16 mouse cellular contexts compared by ENCODE assay signal in genomic region chr11:5158056-5158455, GRCm38 (mm10).
"Had no signal": no experiment of that assay in that cellular context is flagged by ENCODE, and none has a peak within 500 bp of the region (broad histone marks: within the 10 kb centered on the region; RNA-seq: fewer than 3 reads in every experiment).

No protein-coding gene starts in this region.

- H3K4me1 ChIP-seq: midbrain, embryonic 13.5 days had no signal

- H3K27ac ChIP-seq: lung, embryonic 15.5 days; macrophage; midbrain, embryonic 13.5 days; midbrain, embryonic 15.5 days; neural tube, embryonic 12.5 days had no signal

- ATAC-seq: liver, postnatal 0 days; lung, postnatal 0 days; midbrain, embryonic 13.5 days; midbrain, embryonic 15.5 days had no signal

- H3K36me3 ChIP-seq: lung, embryonic 15.5 days; midbrain, embryonic 13.5 days; midbrain, embryonic 15.5 days; neural tube, embryonic 12.5 days had no signal

- H3K9ac ChIP-seq: liver, postnatal 0 days; lung, embryonic 15.5 days; midbrain, embryonic 13.5 days; midbrain, embryonic 15.5 days; neural tube, embryonic 12.5 days had no signal

- H3K4me3 ChIP-seq: lung, embryonic 15.5 days; megakaryocyte, embryonic 14.5 days; midbrain, embryonic 13.5 days; midbrain, embryonic 15.5 days; neural tube, embryonic 12.5 days had no signal

- H3K27me3 ChIP-seq: lung, embryonic 15.5 days; midbrain, embryonic 15.5 days; neural tube, embryonic 12.5 days had no signal

- DNase-seq: liver, postnatal 0 days; lung, adult 2 months; lung, postnatal 14 days; lung, postnatal 36 days; right cerebral cortex, postnatal 14 days; thymus, adult 18-20 months; thymus, postnatal 14 days; thymus, postnatal 36 days had no signal

- H3K4me2 ChIP-seq: lung, embryonic 15.5 days; midbrain, embryonic 11.5 days; midbrain, embryonic 13.5 days; midbrain, embryonic 15.5 days; neural tube, embryonic 12.5 days had no signal

- H3K9me3 ChIP-seq: midbrain, embryonic 13.5 days; midbrain, embryonic 15.5 days had no signal
